Mouse (Mus musculus): ENCODE data around the gene Nkx6-2. TPM values are rescaled to one million over a fixed set of nuclear protein-coding genes. Genes with fewer than 3 reads are reported as not detected.
A peak's percentile ranks its signal among the peaks of the same experiment; 100 is the strongest.

Gene Nkx6-2
- total RNA-seq (2014; fragmentation: Nextera tagmentation): not detected in 2 replicates
- total RNA-seq (2017): not detected in 2 replicates

- peak; percentile 42; the same call in 1 of the 2 replicates for ATAC-seq (replicated peaks; ENCODE audit: poor library complexity, severe bottlenecking)
These were observed at the start of gene Nkx6-2 for GRCm38 (mm10) chr7:139582595-139582994. TSS of gene Nkx6-2 (minus strand) at chr7:139582797.

GRCm38 (mm10) chr7:139625156-139625555 is 42.6 kb upstream of the Nkx6-2 start:
- ATAC-seq (replicated peaks; ENCODE audit: poor library complexity, severe bottlenecking): no peak

GRCm38 (mm10) chr7:139622568-139622967 is 40.0 kb upstream of the Nkx6-2 start:
- ATAC-seq (replicated peaks; ENCODE audit: poor library complexity, severe bottlenecking): no peak

- ATAC-seq (replicated peaks; ENCODE audit: poor library complexity, severe bottlenecking): peak; percentile 82
These were observed 33.5 kb upstream of the Nkx6-2 start for GRCm38 (mm10) chr7:139615767-139616766.

GRCm38 (mm10) chr7:139610328-139610727 is 27.7 kb upstream of the Nkx6-2 start:
- peak; percentile 64 for ATAC-seq (replicated peaks; ENCODE audit: poor library complexity, severe bottlenecking)

- peak; percentile 55; the same call in 1 of the 2 replicates for ATAC-seq (replicated peaks; ENCODE audit: poor library complexity, severe bottlenecking)
These were observed 13.3 kb upstream of the Nkx6-2 start for GRCm38 (mm10) chr7:139595862-139596261.

GRCm38 (mm10) chr7:139595311-139595710 is 12.7 kb upstream of the Nkx6-2 start:
- ATAC-seq (replicated peaks; ENCODE audit: poor library complexity, severe bottlenecking): no peak

GRCm38 (mm10) chr7:139591311-139591710 is 8.7 kb upstream of the Nkx6-2 start:
- ATAC-seq (replicated peaks; ENCODE audit: poor library complexity, severe bottlenecking): no peak

- ATAC-seq (replicated peaks; ENCODE audit: poor library complexity, severe bottlenecking): peak; percentile 82
These were observed 7.7 kb upstream of the Nkx6-2 start for GRCm38 (mm10) chr7:139590302-139590701.

- no peak for ATAC-seq (replicated peaks; ENCODE audit: poor library complexity, severe bottlenecking)
These were observed 5.3 kb upstream of the Nkx6-2 start for GRCm38 (mm10) chr7:139587919-139588318.

GRCm38 (mm10) chr7:139585183-139585821 is 2.7 kb upstream of the Nkx6-2 start:
- no peak for ATAC-seq (replicated peaks; ENCODE audit: poor library complexity, severe bottlenecking)

- ATAC-seq (replicated peaks; ENCODE audit: poor library complexity, severe bottlenecking): peak; percentile 10; the same call in 1 of the 2 replicates
These were observed 1.9 kb upstream of the Nkx6-2 start for GRCm38 (mm10) chr7:139584221-139585175.

GRCm38 (mm10) chr7:139583094-139583737 is 619 bp upstream of the Nkx6-2 start:
- no peak for ATAC-seq (replicated peaks; ENCODE audit: poor library complexity, severe bottlenecking)

- ATAC-seq (replicated peaks; ENCODE audit: poor library complexity, severe bottlenecking): peak; percentile 21; the same call in 1 of the 2 replicates
These were observed 611 bp downstream of the Nkx6-2 start for GRCm38 (mm10) chr7:139581801-139582571.

GRCm38 (mm10) chr7:139580851-139581775 is 1.5 kb downstream of the Nkx6-2 start:
- ATAC-seq (replicated peaks; ENCODE audit: poor library complexity, severe bottlenecking): no peak

- no peak for ATAC-seq (replicated peaks; ENCODE audit: poor library complexity, severe bottlenecking)
These were observed 3.2 kb downstream of the Nkx6-2 start for GRCm38 (mm10) chr7:139579261-139579905.

- no peak for ATAC-seq (replicated peaks; ENCODE audit: poor library complexity, severe bottlenecking)
These were observed 6.4 kb downstream of the Nkx6-2 start for GRCm38 (mm10) chr7:139576064-139576686.

Data from granulocyte monocyte progenitor cell, adult 5-6 weeks (primary cell).